Mouse (Mus musculus): ENCODE data around the gene Mterf4. TPM values are rescaled to one million over a fixed set of nuclear protein-coding genes. Genes with fewer than 3 reads are reported as not detected.

Gene Mterf4
- total RNA-seq (2023): 15.3 TPM

GRCm38 (mm10) chr1:93305581-93306337 lies at the start of gene Mterf4:
TSS of gene Mterf4 (minus strand) at chr1:93305915.

DNA sequence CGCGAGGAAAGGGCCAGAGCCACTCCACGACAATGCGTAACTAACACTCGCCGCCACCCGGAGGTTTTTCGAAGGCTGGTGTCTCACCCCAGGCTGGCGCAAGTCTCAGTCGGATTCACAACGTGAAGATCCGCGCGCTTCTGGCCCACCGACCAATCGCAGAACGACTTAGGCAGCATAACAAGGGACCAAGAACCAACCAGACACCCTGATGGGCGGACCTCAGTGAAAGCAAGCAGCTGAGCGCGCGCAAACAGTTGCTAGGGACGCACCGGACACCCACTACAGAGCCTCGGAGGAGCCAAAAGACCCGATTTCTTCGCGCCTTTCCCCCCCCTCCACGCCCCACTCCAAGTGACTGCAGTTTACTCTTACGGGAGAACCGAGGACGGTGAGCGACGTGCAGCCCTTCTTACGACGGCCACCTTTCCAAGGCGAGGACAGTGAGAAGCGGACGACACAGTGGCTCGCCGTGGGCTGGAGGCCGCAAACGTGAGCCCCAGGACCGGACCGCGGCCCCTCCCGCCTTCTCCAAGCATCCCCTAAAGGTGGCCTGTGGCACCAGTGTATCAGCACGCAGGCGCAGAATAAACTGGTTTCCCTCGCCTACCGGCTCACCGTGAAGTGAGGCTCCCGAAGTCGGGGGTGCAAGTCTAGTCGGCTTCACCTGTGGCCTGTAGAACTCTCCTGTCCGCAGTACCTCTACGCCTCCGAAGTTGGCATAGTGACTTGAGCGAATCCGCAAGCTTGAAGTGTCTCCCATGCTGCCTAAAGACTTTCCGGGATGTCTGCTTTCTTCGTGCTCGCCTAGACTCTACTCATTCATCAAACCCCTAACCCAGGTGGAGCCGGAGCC lies 37.2 kb upstream of the Mterf4 start, which contains the start of the genes Ppp1r7 and Pask:
TSS of gene Ppp1r7 (plus strand) at position 207 of the 856 bp plus-strand sequence.
TSS of gene Pask (minus strand) at position 835 of the 856 bp plus-strand sequence.

Other genes with a start within 250 kb of the Mterf4 start
- gene Kif1a, start 204.0 kb downstream of the Mterf4 start, total RNA-seq (2023): not detected
- gene Agxt, start 170.7 kb downstream of the Mterf4 start, total RNA-seq (2023): not detected
- not detected for gene 2310007B03Rik, start 145.0 kb downstream of the Mterf4 start, total RNA-seq (2023)
- not detected for gene Crocc2, start 137.2 kb downstream of the Mterf4 start, total RNA-seq (2023)
- gene Sned1, start 70.1 kb downstream of the Mterf4 start, total RNA-seq (2023): 2.8 TPM
- 23.4 TPM for gene Ppp1r7, start 36.9 kb upstream of the Mterf4 start, total RNA-seq (2023)
- gene Pask, start 37.6 kb upstream of the Mterf4 start, total RNA-seq (2023): 0.68 TPM
- gene Ano7, start 68.0 kb upstream of the Mterf4 start, total RNA-seq (2023): not detected
- 112 TPM for gene Hdlbp, start 172.9 kb upstream of the Mterf4 start, total RNA-seq (2023)
- 6.1 TPM for gene Farp2, start 206.2 kb upstream of the Mterf4 start, total RNA-seq (2023)